Mouse (Mus musculus) heart, embryonic 16.5 days (tissue): ENCODE results near the gene Gm12166. TPM values are rescaled to one million over a fixed set of nuclear protein-coding genes. Genes with fewer than 3 reads are reported as not detected.

ENCODE experiments used
- ATAC-seq: fragments of 200-750 bp; cut with Nextera tagmentation; replicated peaks from 2 replicates; pipeline ENCODE4 v1.8.0; 2017; ENCODE audit warnings: moderate number of reproducible peaks; ENCODE audit not compliant: insufficient read depth, low FRiP score; ENCODE audit errors: extremely low read depth
- H3K27ac ChIP-seq: fragments of 300-500 bp; sonication (generic); 2 replicates; pipeline ENCODE4 v1.5.1; 2014; ENCODE audit warnings: mild to moderate bottlenecking, low read length, control low read depth, moderate library complexity
- H3K27me3 ChIP-seq: fragments of 300-500 bp; sonication (generic); 2 replicates; pipeline ENCODE4 v1.6.1; 2014; ENCODE audit warnings: low read length, mixed read lengths; ENCODE audit not compliant: control insufficient read depth, insufficient read depth
- H3K36me3 ChIP-seq: fragments of 300-500 bp; sonication (generic); 2 replicates; pipeline ENCODE4 v1.6.1; 2014; ENCODE audit not compliant: control insufficient read depth, insufficient read depth
- H3K4me1 ChIP-seq: fragments of 300-500 bp; sonication (generic); 2 replicates; pipeline ENCODE4 v1.6.1; 2014; ENCODE audit warnings: low read length, mixed read lengths; ENCODE audit not compliant: control insufficient read depth, insufficient read depth
- H3K4me2 ChIP-seq: fragments of 300-500 bp; sonication (generic); 2 replicates; pipeline ENCODE4 v1.6.1; 2014; ENCODE audit warnings: low read depth, mild to moderate bottlenecking, control low read depth, low read length
- H3K4me3 ChIP-seq: fragments of 300-500 bp; sonication (generic); 2 replicates; pipeline ENCODE4 v1.5.1; 2014; ENCODE audit warnings: mild to moderate bottlenecking, control low read depth, low read length
- H3K9ac ChIP-seq: fragments of 300-500 bp; sonication (generic); 2 replicates; pipeline ENCODE4 v1.6.1; 2014; ENCODE audit warnings: low read length, control low read depth
- H3K9me3 ChIP-seq: fragments of 300-500 bp; sonication (generic); replicated peaks from 2 replicates; pipeline ENCODE4 v1.6.1; 2016; ENCODE audit warnings: low read length; ENCODE audit not compliant: control insufficient read depth
- WGBS: fragments of 180-500 bp; shearing (Covaris S2); extraction: QIAGEN DNeasy Blood & Tissue Kit; methylation state at CpG from one replicate; pipeline ENCODE4 v1.1.7; 2014; 5-methylcytosine and 5-hydroxymethylcytosine counted together
- polyA plus RNA-seq: library from polyadenylated mRNA; unstranded; fragments of >200 nt; fragmentation: Nextera tagmentation; extraction: Ambion mirVana; gene quantifications from 2 replicates; pipeline ENCODE4 v1.2.1, GENCODE M21; 2015

Gm12166 gene
- polyA plus RNA-seq, 1 experiment from 2014 or later = 10.7 TPM

GRCm38 (mm10) chr11:46086446-46086845, 34.3 kb upstream of the Gm12166 start:
- Histone ChIP-seq H3K4me2 (no peak overlapping the region), H3K27ac (peak overlapping the region; percentile 65), H3K9ac (no peak overlapping the region), H3K4me1 (peaks cover 76% of the 10 kb centered on the region), H3K27me3 (no peaks in the 10 kb centered on the region), H3K9me3 (no peaks in the 10 kb centered on the region), H3K4me3 (no peak overlapping the region), H3K36me3 (0 out of 2 replicates have a peak, but pooled peaks cover 4% of the 10 kb centered on the region)
- 84% methylated on average over 3 of the region's 3 CpGs for WGBS
- no peak for ATAC-seq

- Histone ChIP-seq H3K27me3 (no peaks in the 10 kb centered on the region), H3K27ac (peak overlapping the region; percentile 76), H3K9me3 (no peaks in the 10 kb centered on the region), H3K9ac (peak overlapping the region; percentile 33), H3K4me1 (peaks cover 73% of the 10 kb centered on the region), H3K36me3 (peaks cover 4% of the 10 kb centered on the region; the same call in 1 of the 2 replicates), H3K4me2 (no peak overlapping the region), H3K4me3 (no peak overlapping the region)
- 64% methylated on average over 10 of the region's 10 CpGs for WGBS
- no peak for ATAC-seq
These were observed 33.5 kb upstream of the Gm12166 start for GRCm38 (mm10) chr11:46085398-46086163.

GRCm38 (mm10) chr11:46084568-46084967, 32.4 kb upstream of the Gm12166 start:
- no peak for ATAC-seq
- Histone ChIP-seq H3K9me3 (no peaks in the 10 kb centered on the region), H3K27me3 (no peaks in the 10 kb centered on the region), H3K4me1 (peaks cover 68% of the 10 kb centered on the region), H3K27ac (peak overlapping the region; percentile 76), H3K36me3 (peaks cover 9% of the 10 kb centered on the region), H3K4me3 (no peak overlapping the region), H3K9ac (no peak overlapping the region), H3K4me2 (no peak overlapping the region)
- WGBS = 58% methylated on average over 3 of the region's 3 CpGs

GRCm38 (mm10) chr11:46083835-46084444, 31.8 kb upstream of the Gm12166 start:
- no peaks in the 10 kb centered on the region for H3K9me3 ChIP-seq
- 52% methylated on average over 11 of the region's 11 CpGs for WGBS
- peaks cover 12% of the 10 kb centered on the region for H3K36me3 ChIP-seq
- H3K27me3 ChIP-seq = no peaks in the 10 kb centered on the region
- peak overlapping the region; percentile 76 for H3K27ac ChIP-seq
- H3K4me1 ChIP-seq = peaks cover 62% of the 10 kb centered on the region
- H3K4me2 ChIP-seq = no peak overlapping the region
- H3K4me3 ChIP-seq = no peak overlapping the region
- H3K9ac ChIP-seq = no peak overlapping the region
- ATAC-seq = no peak

GRCm38 (mm10) chr11:46083405-46083804, 31.3 kb upstream of the Gm12166 start:
- Histone ChIP-seq H3K36me3 (peaks cover 18% of the 10 kb centered on the region), H3K4me2 (no peak overlapping the region), H3K27ac (peak overlapping the region; percentile 76), H3K4me3 (no peak overlapping the region), H3K9me3 (no peaks in the 10 kb centered on the region), H3K4me1 (peaks cover 56% of the 10 kb centered on the region), H3K9ac (no peak overlapping the region), H3K27me3 (no peaks in the 10 kb centered on the region)
- WGBS = 36% methylated on average over 3 of the region's 3 CpGs
- no peak for ATAC-seq

GRCm38 (mm10) chr11:46081075-46081474, 29.0 kb upstream of the Gm12166 start:
- Histone ChIP-seq H3K27ac (no peak overlapping the region; the same call in 1 of the 2 replicates), H3K9ac (no peak overlapping the region), H3K9me3 (no peaks in the 10 kb centered on the region), H3K36me3 (peaks cover 36% of the 10 kb centered on the region), H3K4me2 (no peak overlapping the region), H3K27me3 (no peaks in the 10 kb centered on the region), H3K4me3 (no peak overlapping the region), H3K4me1 (peaks cover 51% of the 10 kb centered on the region)
- ATAC-seq = no peak
- WGBS = 72% methylated on average over 2 of the region's 2 CpGs

- peak; percentile 46 for ATAC-seq
- Histone ChIP-seq H3K9me3 (no peaks in the 10 kb centered on the region), H3K4me2 (no peak overlapping the region), H3K27ac (peak overlapping the region; percentile 30), H3K9ac (no peak overlapping the region), H3K27me3 (no peaks in the 10 kb centered on the region), H3K4me1 (peaks cover 33% of the 10 kb centered on the region), H3K4me3 (no peak overlapping the region), H3K36me3 (peaks cover 37% of the 10 kb centered on the region)
- 52% methylated on average over 7 of the region's 7 CpGs for WGBS
These were observed 25.7 kb upstream of the Gm12166 start for GRCm38 (mm10) chr11:46077732-46078375.

GRCm38 (mm10) chr11:46077304-46077703, 25.2 kb upstream of the Gm12166 start:
- peak overlapping the region; percentile 30 for H3K27ac ChIP-seq
- no peak overlapping the region for H3K4me3 ChIP-seq
- H3K4me2 ChIP-seq = no peak overlapping the region
- H3K9ac ChIP-seq = no peak overlapping the region
- H3K27me3 ChIP-seq = no peaks in the 10 kb centered on the region
- WGBS = 73% methylated on average over 5 of the region's 5 CpGs
- peaks cover 37% of the 10 kb centered on the region for H3K4me1 ChIP-seq
- no peak for ATAC-seq
- no peaks in the 10 kb centered on the region for H3K9me3 ChIP-seq
- H3K36me3 ChIP-seq = peaks cover 37% of the 10 kb centered on the region
